Mouse (Mus musculus): ENCODE data around the gene Zmynd10. TPM values are rescaled to one million over a fixed set of nuclear protein-coding genes. Genes with fewer than 3 reads are reported as not detected.
"Not testable (repeated sequence)": the region's sequence is repeated elsewhere in the genome, so short reads cannot be mapped to it uniquely, and the experiment has no call there.

Zmynd10 gene
- total and polyA plus RNA-seq, 3 experiments: 0.37 to 0.52 (median 0.45) TPM

DNA sequence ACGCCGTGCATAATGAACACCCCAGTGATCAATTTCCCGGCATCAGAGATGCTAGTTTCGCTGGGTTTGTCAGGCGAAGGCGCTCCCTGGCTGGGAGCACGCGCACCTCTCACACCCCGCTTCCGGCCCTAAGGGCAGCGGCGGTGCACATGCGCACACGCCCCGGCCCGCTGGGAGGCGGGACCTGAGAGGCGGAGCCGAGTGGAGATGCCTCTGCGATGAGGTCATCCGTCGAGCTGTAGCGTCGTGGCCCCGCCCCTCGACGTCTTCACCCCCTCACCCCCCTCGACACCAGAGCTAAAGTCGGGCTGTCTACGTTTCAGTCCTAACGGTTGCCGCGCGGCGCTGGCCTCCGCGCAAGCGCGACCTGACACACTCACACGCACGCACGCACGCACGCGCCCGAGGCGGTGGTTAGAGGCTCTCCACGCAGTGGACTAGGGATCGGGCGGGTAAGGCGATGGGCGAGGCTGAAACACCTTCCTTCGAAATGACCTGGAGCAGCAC, 7.3 kb downstream of the Zmynd10 start:
- DNase-seq: peak; percentile 97

DNA sequence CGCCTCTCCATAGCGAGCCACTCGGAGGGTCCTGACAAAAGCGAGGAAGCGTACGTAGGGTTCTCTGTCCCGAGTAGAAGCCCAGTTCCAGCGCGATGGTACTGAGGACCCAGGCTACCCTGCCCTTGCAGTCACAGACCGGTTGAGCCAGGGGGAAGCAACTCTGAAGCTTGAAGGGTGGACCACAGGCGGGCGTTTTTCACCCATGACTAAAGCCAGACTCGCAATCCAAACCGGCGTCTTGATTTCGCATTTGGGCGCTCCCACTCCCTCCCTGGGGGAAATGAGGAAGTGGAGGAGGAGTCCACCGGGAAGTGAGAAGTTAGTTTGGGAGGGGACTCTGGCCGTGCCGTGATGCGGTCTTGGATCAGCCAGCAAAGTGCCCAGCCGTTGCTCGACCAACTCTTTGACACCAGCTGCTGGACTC, 7.9 kb downstream of the Zmynd10 start:
- peak; percentile 77 for DNase-seq

DNA sequence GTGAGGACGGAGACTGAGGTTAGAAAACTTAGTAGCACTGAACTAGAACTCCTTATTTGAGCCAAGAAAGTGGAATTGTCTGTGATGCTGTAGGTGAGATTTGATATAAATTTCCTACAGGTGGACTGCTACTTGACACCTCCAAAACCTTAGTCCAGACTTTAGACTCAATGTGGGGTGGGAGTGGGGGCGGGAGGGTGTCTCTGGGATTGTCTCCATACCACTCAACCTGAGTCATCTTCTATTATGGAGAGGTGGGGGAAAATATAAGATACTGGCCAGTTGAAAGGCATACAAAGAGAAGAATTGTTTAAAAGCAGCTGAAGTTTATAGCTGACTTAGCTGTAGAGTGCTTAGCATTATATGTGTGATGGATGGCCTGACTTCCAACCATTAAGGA, 8.6 kb downstream of the Zmynd10 start:
- no peak for DNase-seq

DNA sequence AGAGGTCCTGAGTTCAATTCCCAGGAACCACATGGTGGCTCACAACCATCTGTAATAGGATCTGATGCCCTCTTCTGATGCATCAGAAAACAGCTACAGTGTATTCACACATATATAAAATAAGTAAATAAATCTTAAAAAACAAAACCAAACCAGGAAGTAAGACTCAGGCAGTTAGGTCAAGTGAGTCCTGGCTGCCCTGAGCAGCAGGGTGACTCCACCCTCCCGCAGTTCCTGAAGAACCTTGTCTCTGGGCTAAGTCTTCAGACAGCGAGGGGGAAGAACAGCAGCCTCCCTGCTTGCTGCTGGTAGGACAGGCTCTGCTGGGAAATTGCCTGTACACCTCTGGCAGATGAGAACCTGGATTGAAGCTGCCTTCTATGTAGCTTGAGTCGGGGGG, 9.2 kb downstream of the Zmynd10 start:
- DNase-seq: no peak

DNA sequence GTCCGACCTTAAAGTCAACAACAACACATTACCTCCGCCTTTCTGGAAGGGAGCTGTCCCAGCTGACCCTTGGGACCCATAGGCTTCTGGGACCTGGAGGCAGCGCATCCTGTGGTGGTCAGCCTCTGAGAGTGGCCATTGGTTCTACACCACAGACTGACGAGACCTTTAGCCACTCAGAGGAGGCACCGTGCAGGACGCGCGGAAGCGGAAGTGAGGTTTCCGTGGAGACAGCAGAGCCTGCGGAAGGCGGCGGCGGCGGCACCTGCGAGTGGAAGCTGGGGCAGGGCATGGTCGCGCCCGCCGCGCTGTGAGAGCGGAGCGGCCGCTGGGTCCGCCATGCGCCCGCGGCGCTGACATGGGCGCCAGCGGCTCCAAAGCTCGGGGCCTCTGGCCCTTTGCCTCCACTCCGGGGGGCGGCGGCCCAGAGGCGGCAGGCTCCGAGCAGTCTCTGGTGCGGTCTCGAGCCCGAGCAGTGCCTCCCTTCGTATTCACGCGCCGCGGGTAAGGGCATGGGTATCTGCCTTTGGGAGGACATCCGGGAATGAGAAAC, 16.0 kb downstream of the Zmynd10 start, which contains the start of gene Tusc2:
Gene Tusc2 (plus strand): TSS at position 227 of the 553 bp plus-strand sequence.
- peak; percentile 97 for DNase-seq

DNA sequence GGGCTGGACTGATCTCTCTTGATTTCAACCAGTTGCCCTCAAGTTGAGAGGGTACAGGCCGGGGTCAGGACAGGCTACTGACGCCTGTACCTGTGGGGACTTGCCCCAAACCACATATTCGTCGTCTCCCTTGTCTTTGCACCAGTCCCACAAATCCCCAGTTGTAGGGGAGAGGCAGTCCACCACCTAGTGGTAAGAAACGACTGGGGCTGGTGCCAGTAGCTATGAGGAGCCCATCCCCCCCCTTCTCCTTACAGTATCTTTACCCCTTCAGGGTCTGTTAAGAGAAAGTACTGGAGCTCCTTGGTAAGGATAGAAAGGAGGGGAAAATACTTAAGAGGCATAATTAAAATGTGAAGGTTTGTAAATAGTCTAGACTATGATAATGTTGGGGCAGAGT, 18.5 kb downstream of the Zmynd10 start:
- DNase-seq: not testable (repeated sequence)

DNA sequence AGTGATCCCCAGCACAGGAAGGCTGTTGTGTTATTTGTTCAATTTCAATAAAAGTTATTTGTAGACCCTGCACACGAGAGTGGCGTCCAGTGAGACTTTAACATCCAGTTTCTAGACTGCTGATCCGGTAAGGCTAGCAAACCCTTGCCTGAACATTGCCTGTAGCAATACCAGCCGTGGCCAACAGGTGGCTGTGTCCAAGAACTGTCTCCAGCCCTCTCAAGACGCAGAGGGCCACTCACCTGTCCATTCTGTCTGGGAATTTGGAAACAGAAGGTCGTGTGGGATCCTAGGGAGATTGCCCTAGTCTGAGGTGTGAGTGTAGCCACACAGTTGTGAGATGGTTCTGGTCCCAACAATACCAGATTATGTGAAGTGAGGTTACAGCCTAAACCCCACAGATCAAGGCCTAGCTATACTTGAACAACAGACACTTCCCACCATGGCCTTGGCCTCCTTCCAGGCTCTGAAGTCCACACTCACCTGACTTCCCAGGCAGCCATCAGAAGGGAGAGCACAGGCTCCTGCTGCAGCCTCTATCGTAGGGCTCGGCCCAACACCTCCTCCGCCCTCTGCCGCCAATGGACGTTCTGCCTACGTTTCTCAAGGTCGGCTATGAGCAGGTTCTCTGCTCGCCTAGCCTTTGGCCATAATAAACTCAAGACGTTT, 19.1 kb downstream of the Zmynd10 start:
- peak; percentile 88 for DNase-seq

DNA sequence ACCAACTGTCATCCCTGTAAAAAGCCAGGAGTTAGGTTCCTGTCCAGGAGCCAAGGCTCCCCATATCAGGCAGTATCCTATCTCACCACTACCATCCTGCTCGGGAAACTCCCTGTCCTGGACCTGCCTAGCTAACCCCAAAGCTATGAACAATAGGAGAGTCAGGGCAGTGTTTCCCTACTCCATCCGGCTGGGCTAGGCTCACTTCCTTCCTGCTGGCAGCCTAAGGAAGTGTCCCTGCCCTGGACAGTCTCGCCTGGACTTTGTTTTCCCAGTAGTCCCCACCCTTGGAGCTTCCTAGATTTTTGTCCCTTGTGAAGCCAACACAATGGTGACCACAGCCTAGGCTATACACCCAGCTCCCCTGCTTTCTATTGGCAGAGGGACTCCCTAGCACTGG, 19.8 kb downstream of the Zmynd10 start:
- DNase-seq: peak; percentile 61

DNA sequence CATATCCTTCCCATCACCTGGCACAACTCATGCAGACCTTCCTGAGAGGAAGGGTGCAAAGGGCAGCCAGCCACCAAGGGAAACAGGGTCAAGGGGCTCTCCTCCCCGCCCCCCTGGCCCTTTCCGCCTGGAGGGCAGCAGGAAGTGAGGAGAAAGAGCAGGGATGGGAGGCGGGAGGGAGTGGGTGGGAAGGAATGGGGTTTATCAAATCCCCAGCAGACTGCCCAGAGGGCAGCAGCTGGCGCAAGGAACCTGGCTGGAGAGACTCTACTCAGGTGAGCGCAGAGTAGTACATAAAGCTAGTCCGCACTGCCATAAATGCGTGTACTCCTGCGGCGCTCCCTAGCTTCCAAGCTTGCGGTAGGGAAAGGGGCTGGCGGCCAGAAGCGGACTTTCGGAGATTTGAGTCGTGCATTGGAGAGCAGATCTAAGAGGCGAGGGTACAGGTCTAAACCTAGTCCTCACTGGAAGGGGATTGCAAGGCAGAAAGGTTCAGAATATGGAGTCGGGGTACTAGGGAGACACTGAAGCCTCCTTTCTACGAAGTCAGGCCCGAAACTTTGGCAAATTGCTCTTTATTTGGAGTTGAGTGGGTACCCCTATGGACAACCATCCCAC, 20.7 kb downstream of the Zmynd10 start, which contains the start of gene Hyal2:
Gene Hyal2 (plus strand): TSS at position 244 of the 618 bp plus-strand sequence.
- DNase-seq: peak; percentile 76

DNA sequence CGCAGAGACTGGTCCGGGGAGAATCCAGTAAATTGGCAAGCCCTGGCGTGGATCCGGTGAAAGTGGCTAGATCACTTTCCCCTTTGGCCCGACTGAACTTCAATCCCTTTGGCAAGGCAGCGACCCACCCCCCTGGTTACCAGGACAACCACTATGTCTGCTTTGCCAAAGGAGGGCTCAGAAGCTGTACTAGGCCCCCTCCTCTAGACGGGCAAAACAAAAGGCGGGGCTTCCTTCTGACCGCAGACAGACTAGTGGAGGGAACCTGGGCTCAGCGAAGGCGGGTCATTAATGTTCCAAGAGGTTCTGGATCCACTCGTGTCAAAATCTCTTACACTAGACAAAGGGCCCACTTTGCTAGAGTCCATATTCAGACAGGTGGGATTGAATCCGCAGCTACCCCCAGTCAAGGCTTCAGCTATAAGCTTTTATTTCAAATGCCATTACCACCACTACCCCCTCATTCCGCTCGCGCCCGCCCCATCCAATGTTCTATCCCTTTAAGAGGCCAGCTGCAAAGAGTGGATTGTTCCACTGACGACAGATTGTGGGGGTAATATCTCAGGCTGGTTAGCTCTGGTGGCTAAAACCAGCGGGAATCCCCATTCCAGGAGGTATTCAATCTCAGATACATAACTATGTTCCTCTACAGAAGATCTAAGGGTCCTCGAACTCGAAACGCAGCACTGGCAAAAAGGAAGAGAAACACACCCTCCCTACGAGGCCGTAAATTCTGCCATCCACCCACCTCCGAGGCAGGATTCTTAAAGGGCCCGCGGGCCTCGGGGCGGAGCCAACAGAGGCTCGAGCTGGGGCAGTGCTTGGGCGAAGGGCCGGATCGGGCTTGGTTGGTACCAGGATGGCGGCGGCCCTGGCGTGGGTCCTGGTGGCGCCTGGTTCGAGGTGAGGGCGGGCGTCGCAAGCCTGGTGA, 21.5 kb downstream of the Zmynd10 start:
- peak; percentile 91 for DNase-seq

DNA sequence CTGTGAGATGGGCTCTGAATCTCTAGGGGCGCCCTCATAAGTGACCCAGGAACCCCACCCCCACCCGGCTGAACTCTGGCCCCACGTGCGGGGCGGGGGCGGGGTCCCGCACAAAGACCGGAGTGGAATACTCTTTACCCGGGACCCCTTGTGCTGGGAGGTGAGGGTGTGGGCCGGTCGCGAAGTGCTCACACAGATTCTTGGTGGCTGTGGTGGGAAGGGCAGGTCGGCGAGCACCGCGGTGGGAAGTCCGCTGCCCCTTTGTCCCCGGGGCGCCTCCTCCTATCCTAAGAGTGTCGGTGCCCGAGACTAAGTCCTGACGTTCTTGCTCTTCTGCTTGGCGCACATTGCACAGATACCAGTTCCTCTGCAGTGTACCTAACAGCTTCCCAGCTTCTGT, 22.2 kb downstream of the Zmynd10 start:
- DNase-seq: no peak

DNA sequence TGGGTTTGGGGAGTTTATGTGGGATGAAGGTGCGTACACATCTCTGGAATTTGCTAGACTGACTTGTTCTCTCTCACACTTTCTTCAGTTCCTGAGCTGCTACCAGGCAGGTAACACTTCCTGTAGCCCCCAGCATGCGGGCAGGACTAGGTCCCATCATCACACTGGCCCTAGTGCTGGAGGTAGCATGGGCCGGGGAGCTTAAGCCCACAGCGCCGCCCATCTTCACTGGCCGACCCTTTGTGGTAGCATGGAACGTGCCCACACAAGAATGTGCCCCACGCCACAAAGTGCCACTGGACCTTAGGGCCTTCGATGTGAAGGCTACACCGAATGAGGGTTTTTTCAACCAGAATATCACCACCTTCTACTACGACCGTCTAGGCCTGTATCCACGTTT, 22.9 kb downstream of the Zmynd10 start:
- DNase-seq: no peak

DNA sequence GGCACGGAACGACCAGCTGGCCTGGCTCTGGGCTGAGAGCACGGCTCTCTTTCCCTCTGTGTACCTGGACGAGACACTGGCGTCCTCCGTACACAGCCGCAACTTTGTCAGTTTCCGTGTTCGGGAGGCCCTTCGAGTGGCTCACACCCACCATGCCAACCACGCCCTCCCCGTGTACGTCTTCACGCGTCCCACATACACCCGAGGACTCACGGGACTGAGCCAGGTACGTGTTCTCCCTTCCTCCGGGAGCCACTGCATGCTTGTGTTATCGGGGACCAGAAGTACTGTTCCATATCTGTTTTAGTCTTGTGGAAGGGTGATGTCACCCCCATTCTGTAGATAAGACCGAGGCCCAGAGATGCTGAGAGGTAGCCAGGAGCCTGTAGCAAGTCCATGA, 23.7 kb downstream of the Zmynd10 start:
- no peak for DNase-seq

DNA sequence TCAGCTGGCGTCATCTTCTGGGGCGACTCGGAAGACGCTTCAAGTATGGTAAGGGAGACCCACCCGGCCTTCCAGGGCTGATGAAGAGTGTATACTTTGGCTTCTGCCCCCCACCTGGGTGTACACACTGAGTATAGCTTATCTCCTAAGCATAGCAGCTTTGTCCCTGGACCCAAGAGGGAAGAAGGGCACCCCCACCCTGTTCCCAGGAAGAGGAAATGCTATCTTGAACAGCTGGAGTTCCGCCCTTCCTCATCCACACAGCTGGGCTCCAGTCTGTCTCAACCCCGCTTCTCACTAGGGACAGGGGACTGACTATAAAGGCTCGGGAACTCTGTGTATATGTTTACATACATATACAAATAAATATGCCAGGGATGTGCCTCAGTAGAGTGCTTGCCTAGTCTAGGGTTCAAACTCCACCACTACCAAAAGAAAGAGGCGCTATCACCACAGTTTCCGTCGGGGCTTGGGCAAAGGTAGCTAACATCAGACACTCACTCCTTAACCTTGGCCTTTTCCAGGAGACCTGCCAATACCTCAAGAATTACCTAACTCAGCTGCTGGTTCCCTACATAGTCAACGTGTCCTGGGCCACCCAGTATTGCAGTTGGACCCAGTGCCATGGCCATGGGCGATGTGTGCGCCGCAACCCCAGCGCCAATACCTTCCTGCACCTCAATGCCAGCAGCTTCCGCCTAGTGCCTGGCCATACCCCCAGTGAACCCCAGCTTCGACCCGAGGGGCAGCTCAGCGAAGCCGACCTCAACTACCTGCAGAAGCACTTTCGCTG, 24.6 kb downstream of the Zmynd10 start:
- no peak for DNase-seq

DNA sequence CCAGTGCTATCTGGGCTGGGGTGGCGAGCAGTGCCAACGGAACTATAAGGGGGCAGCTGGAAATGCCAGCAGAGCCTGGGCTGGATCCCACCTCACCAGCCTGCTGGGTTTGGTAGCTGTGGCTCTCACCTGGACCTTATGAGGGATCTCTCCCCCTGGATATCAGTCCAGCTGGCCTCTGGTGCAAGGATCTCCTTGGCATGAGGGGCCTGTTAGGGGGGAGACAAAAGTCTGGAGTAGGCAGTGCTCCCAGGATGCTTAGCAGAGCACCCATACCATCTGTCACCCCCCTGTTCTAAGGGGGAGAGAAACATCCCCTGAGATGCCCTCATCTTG, 25.2 kb downstream of the Zmynd10 start:
- no peak for DNase-seq

DNA sequence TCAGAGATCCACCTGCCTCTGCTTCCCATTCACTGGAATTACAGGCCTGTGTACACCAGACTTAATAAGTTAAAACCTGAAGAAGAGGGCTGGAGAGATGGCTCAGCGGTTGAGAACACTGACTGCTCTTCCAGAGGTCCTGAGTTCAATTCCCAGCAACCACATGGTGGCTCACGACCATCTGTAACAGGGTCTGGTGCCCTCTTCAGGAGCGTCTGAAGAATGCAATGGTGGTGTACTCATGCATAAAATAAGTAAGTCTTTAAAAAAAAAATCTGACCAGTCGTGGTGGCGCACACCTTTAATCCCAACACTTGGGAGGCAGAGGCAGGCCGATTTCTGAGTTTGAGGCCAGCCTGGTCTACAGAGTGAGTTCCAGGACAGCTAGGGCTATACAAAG, 26.7 kb downstream of the Zmynd10 start:
- not testable (repeated sequence) for DNase-seq

DNA sequence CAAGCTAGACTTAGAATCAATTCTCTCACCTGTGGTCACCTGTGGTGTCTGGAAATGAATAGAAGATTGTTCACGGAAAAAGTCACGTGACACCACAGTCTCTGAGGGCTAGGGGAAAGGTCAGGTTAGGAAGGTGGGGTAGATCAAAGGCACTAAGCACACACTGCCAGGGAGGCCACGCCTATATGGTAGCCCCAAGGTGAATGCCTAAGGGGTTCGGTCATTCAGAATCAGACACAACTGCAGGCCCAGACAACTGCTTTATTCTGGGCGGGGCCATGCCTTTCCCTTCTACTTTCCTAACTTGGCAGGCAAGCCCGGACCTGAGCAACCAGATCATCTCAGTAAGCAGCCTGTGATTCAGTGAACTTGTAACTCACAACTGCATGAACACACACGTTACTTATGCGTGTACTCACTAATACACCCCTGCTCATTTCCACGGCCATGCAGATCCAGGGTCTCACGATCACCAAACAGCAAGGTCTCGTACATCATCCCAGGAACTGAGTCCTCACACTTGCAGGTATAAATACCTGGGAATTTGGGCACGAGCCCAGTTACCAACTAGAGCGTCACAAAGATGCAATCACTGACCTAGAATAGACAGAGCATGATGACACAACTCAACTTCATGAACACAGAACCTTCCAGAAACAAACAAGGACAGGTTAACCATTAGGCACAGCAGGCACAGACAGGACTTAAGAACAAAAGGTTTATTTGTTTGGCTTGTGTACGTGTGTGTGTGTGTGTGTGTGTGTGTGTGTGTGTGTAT, 28.7 kb downstream of the Zmynd10 start:
- DNase-seq: no peak

DNA sequence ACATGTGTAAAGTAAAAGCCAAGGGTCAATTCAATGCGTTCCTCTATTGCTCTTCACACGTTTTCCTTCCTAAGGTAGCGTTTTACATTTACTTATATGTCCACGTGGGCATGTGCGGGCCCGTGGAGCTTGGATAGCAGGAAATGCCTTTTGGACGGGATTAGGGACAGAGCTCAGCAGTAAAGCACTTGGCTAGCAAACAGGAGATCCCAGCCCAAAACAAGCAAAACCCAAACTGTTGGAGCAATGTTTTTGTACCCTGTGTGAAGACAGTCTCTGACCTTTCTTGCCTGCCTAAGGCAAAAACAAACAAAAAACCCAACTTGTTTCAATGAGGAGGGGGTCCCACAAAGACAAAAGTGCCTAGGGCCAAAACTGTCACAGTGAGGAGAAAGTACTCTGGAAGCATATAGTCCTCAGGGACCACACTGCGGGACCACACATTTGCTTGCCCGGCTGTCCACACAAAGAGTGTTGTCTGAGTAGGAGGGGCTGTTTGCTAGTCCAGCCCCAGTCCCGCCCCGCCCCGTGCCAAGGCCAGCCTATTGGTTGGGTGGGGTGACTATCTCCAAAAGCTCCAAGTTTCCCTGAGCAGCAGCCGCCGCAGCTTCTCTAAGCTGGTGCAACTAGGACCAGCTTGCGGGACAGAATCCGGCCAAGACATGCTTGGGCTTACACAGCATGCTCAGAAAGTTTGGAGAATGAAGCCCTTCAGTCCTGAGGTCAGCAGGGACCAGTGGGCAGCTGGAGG, 29.4 kb downstream of the Zmynd10 start, which contains the start of gene Hyal1:
Gene Hyal1 (plus strand): TSS at position 571 of the 751 bp plus-strand sequence.
- peak; percentile 92 for DNase-seq

DNA sequence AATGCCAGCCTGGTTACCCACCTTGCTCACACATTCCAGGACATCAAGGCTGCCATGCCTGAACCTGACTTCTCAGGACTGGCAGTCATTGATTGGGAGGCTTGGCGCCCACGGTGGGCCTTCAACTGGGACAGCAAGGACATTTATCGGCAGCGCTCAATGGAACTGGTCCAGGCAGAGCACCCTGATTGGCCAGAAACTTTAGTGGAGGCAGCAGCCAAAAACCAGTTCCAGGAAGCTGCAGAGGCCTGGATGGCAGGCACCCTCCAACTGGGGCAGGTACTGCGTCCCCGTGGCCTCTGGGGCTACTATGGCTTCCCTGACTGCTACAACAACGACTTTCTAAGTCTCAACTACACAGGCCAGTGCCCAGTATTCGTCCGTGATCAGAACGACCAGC, 30.8 kb downstream of the Zmynd10 start:
- peak; percentile 54 for DNase-seq

DNA sequence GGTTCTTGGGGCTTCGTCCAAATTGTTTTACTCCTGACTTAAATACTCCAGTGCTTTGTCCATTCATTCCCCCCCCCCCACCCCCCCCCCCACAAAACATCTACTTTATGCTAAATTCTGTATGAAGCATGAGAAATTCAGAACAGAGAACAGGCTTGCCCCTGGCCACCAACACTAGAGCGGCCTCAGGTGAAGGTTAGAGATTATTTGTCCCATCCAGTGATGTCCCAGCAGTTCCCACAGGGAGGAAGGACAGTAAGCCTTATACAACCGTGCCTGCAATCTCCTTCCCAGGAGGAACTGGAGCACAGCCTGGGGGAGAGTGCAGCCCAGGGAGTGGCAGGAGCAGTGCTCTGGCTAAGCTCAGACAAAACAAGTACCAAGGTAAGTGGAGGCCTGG, 31.5 kb downstream of the Zmynd10 start, which contains the start of gene Naa80:
Gene Naa80 (plus strand): TSS at position 301 of the 400 bp plus-strand sequence.
- no peak for DNase-seq

Measured in adrenal gland, adult 2 months (tissue).